Mouse (Mus musculus): ENCODE results near the gene Iqcf6.
"Not testable (repeated sequence)": the region's sequence is repeated elsewhere in the genome, so short reads cannot be mapped to it uniquely, and the experiment has no call there.

Gene Iqcf6

DNA sequence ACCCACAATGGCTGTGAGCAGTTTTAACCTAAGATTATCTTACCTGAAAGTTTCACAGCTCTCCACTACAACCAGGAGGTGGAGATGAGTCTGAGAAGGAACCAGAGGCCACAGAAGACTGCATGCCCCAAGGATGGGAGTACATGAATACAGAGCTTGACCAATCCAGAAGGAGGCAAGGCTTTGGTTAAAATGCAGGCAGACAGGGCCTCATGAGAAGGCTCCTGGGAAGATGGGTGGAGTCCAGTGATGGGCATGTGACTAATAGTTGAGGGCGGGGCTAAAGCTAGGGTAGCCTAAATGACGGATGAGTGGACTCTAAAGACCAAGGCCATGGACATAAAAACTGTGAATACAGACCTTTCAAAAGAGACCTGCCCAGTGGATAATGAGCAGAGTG lies at the start of gene Iqcf6:
Gene Iqcf6 (plus strand): TSS at position 301 of the 400 bp plus-strand sequence.
- in situ Hi-C loops (cut with MboI, MseI): no loop called here

DNA sequence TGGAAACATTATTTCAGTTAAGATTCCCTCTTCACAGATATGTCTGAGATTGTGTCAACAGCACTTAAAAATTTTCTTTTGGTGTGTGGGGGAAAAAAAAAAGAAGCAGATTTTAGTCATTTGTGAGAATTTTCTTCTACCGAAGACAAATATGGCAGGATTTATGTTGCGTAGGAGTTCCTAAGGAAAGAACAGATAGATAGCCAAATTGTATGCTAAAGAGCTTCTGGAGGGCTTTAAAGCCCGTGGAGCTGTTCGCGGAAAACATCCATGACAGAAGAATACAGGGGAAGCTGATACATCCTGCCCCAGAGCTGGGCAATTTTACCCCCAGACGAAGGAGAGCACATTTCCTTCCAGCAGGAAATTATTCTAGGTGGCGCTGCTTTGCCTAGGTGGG lies 46.4 kb upstream of the Iqcf6 start:
- in situ Hi-C loops (cut with MboI, MseI): no loop called here

DNA sequence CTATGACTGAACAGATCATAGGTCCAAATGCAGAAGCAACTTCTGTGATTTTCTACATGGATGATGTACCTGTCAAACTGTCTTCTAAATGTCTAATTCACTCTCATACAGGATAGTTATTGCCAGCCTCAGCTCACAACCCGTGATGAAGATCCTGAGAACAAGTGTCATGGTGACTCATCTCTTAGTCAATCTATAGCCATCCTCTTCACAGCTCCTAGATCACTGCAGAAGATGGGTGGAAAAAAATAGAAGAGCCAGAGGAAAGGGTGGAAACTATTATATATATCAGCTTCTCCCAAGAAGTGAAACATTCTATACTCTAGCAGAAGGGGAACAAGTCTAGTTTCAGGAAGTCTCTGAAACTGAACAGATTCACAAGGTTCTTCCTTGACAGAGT lies 43.8 kb upstream of the Iqcf6 start:
- in situ Hi-C loops (cut with MboI, MseI): no loop called here

DNA sequence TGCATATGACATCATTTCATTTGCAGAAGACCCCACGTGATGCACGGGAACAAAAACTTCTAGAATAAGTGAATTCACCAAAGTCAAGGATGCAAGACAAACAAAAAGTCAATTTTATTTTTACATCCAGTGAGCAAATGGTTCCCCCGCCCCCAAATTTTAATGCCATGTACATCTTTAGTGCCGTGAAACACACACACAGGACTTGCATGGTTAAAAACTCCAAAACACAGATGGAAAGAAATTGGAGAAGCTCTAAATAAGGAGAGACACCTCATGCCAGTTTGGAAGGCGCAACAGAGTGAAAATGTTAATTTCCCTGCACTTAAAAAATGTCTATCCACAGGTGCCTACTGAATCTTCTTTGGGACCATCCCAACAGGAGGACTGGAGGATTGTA lies 34.2 kb upstream of the Iqcf6 start:
- in situ Hi-C loops (cut with MboI, MseI): no loop called here

DNA sequence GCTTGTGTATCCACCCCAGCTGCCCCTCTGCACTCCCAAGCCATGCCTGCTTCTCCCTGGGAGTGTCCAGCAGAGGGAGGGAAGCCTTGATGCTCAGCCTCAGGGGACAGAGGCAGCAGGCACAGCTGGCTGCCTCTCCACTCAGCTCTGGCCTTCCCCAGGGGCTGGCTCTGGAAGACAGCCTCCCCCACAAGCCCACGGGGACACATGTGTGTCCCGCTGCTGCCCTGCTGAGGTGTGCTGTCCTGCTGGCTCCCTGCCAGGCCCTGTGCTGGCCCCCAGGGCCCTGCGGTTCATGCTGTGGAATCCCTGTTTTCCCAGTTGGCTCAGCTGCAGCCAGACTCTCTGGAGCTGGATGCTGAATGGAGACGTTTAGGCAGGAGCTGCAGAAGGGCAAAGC lies 31.0 kb upstream of the Iqcf6 start:
- in situ Hi-C loops (cut with MboI, MseI): loop anchor here (5.0 kb wide), 1 partner anchor 57 kb away; no protein-coding TSS in a partner anchor

DNA sequence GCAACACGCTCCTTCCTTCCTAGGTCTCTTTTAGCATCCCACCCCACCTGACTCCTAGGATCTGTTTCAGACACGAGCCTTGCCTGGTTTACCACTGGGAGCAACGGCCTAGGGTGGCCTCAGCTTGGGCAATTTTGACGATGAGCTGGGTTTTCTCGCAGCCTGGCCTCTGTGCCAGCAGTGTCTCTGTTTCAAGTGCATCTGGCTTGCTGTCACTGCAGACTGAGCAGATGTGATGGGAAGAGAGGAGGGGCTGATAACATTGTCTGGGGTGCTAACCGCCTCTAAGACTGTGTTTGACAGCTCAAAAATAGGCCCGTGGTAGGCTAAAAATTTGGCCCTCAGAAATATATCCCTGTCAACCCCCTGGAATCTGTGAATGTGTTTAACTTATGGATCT lies 30.5 kb upstream of the Iqcf6 start:
- in situ Hi-C loops (cut with MboI, MseI): loop anchor here (5.0 kb wide), 1 partner anchor 56 kb away; no protein-coding TSS in a partner anchor

DNA sequence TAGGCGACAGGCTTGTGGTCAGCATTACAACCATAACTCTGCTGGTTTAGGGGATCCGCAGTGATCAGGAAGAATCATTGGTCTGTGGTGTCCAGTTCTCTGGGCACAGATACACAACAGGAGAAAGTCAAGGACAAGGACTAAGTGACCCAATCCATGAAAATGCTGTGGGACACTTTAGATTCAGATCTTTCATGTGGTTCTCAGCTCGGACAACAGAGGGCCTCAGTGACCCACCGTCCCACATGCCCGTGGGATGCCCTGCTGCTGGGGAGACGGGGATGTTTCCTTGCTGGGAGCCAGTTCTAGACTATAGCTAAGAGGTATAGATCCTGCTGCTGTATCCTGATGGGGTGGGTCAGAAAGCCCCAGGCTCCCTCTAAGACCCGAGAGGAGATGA lies 27.9 kb upstream of the Iqcf6 start:
- in situ Hi-C loops (cut with MboI, MseI): loop anchor here (5.0 kb wide), 1 partner anchor 54 kb away; no protein-coding TSS in a partner anchor

DNA sequence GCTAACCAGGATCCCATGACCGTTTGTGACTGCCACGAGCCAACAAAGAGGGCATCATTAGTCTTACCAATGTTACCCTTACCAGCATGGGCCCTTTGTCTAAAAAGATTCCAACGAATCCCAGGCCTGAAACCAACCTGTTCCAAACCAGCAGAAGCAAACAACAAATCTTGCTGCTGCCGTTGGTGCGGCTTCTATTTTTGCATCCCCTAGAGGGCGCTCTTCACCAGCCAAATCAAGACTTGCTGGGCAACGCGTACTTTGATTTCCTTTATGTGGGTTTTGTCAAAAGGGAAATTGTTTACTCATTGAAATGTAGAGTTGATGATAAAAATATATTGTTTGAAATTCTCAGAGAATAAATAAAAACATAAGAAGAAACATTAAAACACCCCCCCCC lies 25.8 kb upstream of the Iqcf6 start:
- in situ Hi-C loops (cut with MboI, MseI): loop anchor here (10.0 kb wide), 1 partner anchor 486 kb away; no protein-coding TSS in a partner anchor

DNA sequence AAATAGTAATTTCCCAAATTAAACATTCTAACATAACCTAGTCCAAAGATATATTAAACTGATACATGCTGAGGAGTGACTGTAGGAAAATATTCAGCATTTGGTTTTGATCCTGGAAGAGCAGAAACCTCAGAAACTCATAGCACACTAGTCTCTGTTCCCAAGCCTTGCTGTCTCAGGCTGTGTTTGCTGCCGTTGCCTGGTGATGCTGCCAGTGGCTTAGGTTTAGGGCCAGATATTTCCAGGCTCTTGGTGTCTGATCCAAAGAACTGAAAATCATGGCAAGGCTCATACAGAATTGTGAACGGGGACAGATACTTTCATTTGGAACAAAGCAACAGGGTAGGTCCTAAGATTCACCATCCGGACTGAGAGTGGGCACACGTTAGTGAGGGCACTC lies 15.7 kb upstream of the Iqcf6 start:
- in situ Hi-C loops (cut with MboI, MseI): no loop called here

DNA sequence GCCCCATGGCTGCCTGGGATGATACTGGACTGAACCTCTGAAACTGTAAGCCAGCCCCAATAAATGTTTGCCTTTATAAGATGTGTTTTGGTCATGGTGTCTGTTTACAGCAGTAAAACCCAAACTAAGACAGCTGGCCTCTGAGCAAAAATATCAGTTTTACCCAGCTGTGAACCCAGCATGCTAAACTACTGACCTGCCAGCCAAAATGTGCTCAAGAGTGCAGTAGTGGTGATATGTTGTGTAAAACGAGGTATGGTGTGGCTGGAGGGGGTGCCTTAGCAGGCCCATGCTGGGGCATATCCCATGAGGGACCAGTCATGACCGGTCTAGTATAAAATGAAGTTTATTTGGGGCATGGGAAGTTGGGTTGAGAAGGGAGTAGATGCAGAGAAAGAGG lies 12.4 kb upstream of the Iqcf6 start:
- in situ Hi-C loops (cut with MboI, MseI): no loop called here

DNA sequence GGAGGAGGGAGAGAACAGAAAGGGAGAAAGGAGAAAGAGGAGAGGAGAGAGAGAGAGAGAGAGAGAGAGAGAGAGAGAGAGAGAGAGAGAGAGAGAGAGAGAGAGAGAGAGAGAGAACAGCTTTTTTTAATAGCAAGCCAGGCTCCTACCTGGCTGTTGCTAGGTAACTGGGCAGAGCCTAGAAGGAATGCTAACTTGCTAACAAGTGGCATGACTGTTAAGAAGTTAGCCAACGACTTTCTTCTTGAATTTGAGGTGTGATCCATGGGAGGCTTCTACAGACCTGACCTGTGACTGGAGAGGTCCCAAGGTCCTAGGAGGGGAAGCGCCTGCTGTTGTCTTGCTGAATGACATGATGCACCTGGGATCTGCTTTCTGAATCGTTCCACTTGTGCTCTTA lies 11.8 kb upstream of the Iqcf6 start:
- in situ Hi-C loops (cut with MboI, MseI): no loop called here

DNA sequence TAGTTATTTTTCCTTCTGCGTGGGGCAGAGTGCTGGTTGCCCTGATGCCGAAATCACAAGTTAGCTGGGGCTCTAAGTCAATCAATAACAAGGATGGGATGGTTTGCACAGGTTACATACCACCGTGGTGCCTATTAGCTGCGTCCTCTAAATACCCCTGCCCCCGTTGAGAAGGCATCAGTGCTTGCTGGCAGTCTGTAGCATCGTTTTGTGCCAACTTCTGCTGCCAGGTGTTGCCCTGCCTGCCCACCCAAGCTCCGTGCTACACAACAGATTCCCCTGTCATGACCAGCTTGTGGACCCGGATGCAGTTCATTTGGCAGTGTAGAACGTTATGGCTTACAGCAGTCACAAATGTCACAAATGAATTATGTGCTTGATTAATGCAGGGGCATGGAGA lies 10.1 kb upstream of the Iqcf6 start:
- in situ Hi-C loops (cut with MboI, MseI): no loop called here

DNA sequence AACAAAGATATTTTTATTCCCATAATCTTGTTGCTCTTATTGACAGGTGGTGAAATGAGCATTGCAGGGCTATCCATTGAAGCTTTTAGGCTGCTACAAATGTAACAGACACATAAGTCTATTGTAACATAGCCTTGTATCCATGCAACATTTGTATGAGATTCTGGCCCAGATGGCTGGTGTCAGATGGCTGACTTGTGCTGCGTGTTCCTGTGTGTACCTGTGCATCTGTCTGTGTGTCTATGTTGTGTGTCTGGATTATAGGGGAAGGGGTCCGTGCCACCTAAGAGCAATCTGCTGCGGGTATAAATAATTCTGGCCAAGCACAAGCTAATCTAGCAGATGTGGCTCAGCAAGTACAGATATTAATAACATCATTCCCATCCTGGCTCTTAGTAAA lies 8.9 kb upstream of the Iqcf6 start:
- in situ Hi-C loops (cut with MboI, MseI): no loop called here

DNA sequence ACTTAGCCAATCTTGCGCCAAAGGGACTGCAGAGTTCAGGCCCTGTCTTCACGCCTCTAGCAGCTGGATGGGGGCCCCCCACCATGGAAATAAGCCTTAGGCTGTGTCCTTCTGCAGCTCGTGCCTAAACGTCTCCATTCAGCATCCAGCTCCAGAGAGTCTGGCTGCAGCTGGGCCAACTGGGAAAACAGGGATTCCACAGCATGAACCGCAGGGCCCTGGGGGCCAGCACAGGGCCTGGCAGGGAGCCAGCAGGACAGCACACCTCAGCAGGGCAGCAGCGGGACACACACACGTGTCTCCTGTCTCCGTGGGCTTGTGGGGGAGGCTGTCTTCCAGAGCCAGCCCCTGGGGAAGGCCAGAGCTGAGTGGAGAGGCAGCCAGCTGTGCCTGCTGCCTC lies 1.4 kb downstream of the Iqcf6 start:
- in situ Hi-C loops (cut with MboI, MseI): not testable (repeated sequence)

DNA sequence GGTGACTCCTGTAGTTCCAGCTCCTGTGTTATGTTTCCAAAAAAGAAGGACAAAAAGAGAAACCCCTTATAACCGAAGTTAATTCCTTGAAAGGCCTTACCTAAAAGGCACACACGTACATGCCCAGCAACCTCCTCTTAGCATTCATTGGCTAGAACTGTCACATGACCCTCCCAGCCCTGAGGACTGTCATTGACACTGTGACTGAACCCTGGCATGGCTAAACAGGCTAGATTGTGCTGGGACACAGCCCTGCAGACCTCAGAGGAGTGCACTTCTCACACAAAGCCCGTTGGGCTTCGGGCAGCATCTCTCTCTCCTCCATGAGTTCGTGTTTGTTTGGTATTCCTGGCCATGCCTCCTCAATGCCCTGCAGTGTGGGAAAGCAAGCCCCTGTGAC lies 5.8 kb downstream of the Iqcf6 start:
- in situ Hi-C loops (cut with MboI, MseI): no loop called here

DNA sequence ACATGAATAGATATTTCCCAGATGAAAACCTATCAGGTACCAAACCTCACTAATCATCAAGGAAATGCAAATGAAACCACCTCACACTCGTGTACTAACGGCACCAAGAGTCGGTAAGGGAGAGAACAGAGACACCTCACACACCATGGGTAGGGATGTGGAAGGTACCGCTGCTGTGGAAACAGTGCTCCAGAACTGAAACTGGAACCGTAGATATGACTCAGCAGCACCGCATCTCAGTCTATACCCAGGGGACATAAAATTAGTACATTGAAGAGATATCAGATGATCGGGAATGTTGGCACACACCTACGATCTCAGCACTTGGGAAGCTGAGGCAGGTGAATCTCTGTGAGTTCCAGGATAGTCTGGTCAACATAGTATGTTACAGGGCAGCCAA lies 11.8 kb downstream of the Iqcf6 start:
- in situ Hi-C loops (cut with MboI, MseI): no loop called here

DNA sequence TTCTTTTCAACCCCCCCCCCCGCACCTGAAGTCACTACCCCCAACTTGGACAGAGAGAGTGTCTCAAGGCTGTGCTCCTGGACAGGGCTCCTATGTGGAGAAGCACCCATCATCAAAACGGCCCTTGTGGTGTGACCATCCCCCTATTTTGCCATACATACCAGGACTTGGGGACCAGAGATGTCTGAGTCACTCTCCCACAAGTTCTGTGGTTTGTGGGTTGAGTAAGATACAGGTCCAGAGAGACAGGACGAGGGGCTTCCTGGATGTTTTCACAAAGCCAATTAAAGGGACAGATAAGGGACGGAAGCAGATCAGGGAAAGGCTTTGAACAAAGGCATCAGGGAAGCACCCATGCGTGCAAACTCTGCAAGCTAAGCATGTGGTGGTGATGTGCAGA lies 15.0 kb downstream of the Iqcf6 start:
- in situ Hi-C loops (cut with MboI, MseI): no loop called here

DNA sequence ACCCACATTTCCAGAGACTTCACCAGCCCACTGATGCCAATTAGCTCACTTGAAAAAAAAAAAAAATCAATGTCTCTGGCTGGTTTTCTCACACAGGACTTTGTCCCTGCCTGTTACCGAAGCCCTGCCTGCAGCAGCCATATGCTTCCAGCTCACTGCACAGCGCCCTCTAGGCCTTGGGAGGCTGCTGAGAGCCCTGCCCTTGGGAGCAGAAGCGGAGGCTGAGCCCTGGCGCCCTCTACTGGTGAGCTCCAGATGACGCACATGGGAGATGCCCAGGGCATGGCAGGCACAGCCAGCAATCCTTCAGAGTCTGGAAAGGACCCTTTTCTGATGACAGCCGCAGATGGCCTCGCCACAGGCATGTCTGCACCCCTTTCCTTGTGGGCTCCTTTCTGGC lies 16.7 kb downstream of the Iqcf6 start:
- in situ Hi-C loops (cut with MboI, MseI): no loop called here

DNA sequence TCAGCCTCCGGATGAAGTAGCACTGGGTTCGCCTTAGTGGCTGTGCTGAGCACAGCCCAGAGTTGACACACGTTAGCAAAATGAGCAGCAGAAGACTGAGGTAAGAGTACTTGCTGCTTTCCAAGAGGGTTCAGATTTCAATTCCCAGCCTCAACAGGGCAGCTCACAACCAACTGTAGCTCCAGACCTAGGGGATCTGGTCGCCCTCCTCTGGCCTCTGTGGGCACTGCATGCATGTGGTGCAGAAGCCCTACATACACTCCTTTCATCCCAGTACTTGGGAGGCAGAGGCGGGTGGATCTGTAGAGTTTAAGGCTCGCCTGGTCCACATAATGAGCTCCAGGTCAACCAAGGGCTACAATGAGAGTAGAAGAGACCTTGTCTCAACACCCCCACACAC lies 17.4 kb downstream of the Iqcf6 start:
- in situ Hi-C loops (cut with MboI, MseI): no loop called here

DNA sequence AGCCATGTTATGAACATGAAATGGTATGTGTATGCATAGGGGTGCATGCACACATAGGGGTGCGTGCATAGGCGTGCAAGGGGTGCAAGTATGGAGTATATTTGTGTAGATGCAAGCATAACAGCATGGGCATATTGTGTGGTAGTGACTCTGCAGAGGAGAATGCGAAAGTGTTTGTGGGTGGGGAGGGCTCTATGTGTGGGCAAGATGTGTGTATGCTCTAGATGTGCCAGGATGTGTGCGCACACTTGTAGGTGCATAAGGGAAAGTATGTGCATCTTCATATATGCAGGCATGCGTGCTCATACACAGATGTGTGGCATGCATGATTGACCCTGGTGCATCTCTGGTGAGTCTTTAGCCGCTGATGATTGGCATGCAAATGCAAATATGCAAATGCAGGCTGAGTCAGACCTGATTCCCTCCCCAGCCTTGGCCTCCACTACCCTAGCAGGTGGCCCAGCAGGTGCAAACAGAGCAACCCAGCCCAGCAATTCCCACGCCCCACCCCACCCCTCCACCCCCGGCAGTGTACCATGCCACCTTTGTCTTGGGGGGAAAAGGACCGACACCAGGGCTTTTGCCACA lies 19.4 kb downstream of the Iqcf6 start:
- in situ Hi-C loops (cut with MboI, MseI): no loop called here

DNA sequence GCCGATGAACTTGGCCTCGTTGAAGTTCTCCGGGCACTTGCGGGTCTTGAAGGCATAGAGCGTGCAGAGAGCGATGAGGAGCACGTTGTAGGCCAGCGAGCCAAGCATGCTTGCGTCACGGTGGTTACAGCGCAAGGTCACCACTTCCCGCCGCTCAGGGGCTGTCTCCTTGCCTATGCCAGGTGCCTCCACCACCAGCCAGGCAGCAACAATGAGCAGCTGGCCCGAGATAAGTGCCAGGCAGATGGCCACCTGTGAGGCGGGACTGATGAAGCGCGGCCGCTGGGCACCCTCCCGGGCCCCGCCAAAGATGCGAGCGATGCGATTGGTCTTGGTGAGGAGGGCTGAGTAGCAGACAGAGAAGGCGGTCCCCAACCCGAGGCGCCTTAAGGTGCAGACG lies 20.8 kb downstream of the Iqcf6 start:
- in situ Hi-C loops (cut with MboI, MseI): no loop called here

DNA sequence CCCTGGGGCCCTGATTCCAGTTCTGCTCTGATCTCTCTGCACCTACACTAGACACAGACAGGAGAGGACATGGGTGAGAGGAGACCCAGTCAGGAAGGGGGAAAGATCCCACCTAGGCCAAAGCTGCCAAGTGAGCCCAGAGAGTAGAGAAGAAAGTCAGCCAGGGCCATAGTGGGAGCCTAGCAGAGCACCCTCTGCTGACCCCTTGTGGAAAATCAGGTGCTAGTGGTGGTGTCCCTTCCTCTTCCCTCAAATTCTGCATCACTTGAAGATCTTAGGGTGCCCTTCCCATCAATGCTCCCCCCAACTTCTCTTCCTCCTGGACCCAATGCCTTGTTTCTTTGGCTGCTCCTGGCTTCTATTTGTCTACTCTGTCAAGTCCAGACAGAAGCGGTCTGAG lies 26.3 kb downstream of the Iqcf6 start:
- in situ Hi-C loops (cut with MboI, MseI): loop anchor here (5.0 kb wide), 2 partner anchors 55 to 130 kb away; no protein-coding TSS in a partner anchor

DNA sequence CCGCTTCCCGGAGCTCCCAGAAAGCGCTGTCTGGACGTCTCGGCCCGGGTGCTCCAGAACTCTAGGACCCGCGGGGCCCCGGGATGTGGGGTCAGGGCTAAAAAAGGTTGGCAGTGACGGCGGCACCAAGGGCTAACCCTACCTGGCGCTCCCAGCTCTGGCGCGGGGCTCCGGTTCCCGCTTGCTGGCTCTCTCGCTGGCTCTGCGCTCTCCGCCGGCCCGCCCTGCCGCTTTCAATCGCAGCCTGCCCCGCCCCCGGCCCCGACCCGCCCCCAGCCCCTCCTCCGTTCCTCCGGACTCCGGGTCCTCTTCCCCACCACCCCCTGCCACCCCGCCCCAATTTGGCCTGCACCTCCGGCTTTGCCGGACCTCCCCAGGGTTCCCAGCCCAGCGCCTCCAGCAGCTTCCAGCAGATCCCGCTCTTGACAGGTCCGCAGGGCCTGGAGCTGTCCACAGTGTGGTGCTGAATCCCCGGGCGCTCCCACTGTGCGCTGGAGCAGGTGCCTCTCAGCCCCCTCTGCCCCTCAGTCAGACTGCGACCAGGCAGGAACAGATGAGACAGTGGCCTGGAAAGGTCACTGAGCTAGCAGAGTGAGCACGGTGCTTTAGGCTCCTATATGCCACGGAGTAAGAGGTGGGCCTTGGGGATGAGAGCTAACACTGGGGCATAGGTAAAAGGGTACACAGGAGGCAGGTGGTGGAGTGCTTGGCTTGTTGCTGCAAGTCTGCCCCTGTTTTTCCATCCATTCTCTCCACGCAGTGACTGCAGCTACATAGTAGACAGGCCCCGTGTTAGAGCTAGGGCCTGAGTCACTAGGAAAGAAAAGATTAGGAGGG lies 29.7 kb downstream of the Iqcf6 start, which contains the start of gene Grm2:
Gene Grm2 (minus strand): TSS at position 199 of the 837 bp plus-strand sequence.
- in situ Hi-C loops (cut with MboI, MseI): no loop called here
